In genomic region chr14:106193583-106193982, GRCm38 (mm10) we compare ENCODE assay signal across 21 mouse cellular contexts.
A peak's percentile ranks its signal among the peaks of the same experiment; 100 is the strongest.
DNase-seq lines count a peak whose midpoint lies in the region; ATAC-seq and TF ChIP-seq lines count a peak whose summit lies in the region.
"Had no signal": no experiment of that assay in that cellular context is flagged by ENCODE, and none has a peak within 500 bp of the region (broad histone marks: within the 10 kb centered on the region; RNA-seq: fewer than 3 reads in every experiment).

No protein-coding gene starts in this region.

- no peak overlapping the region for H3K9ac ChIP-seq in lung, postnatal 0 days (replicated peaks; ENCODE audit: low read depth)
- no peak overlapping the region for H3K9ac ChIP-seq in stomach, postnatal 0 days (ENCODE audit: low read length)
- H3K9ac ChIP-seq: embryonic facial prominence, embryonic 13.5 days; forebrain, embryonic 12.5 days; heart, embryonic 12.5 days; hindbrain, embryonic 15.5 days had no signal

- H3K4me2 ChIP-seq in lung, postnatal 0 days (replicated peaks; ENCODE audit: low read depth, low read length): no peak overlapping the region
- H3K4me2 ChIP-seq in stomach, postnatal 0 days (replicated peaks; ENCODE audit: low read depth): no peak overlapping the region
- H3K4me2 ChIP-seq: embryonic facial prominence, embryonic 13.5 days; forebrain, embryonic 12.5 days; heart, embryonic 12.5 days; hindbrain, embryonic 15.5 days had no signal

- no peaks in the 10 kb centered on the region for H3K36me3 ChIP-seq in lung, postnatal 0 days (ENCODE audit: insufficient read depth, low read length)
- H3K36me3 ChIP-seq in stomach, postnatal 0 days (ENCODE audit: control insufficient read depth, insufficient read depth, low read length): no peaks in the 10 kb centered on the region
- H3K36me3 ChIP-seq: embryonic facial prominence, embryonic 13.5 days; forebrain, embryonic 12.5 days; G1E; heart, embryonic 12.5 days; hindbrain, embryonic 10.5 days; hindbrain, embryonic 15.5 days had no signal

- no peak overlapping the region for H3K27ac ChIP-seq in lung, postnatal 0 days (ENCODE audit: low read length)
- H3K27ac ChIP-seq in stomach, postnatal 0 days (replicated peaks): no peak overlapping the region; the same call in 1 of the 2 replicates
- H3K27ac ChIP-seq: embryonic facial prominence, embryonic 13.5 days; forebrain, embryonic 12.5 days; hindbrain, embryonic 10.5 days; hindbrain, embryonic 15.5 days had no signal

- no peaks in the 10 kb centered on the region for H3K9me3 ChIP-seq in lung, postnatal 0 days (ENCODE audit: low read length)
- no peaks in the 10 kb centered on the region for H3K9me3 ChIP-seq in stomach, postnatal 0 days (ENCODE audit: control insufficient read depth, low read length)
- H3K9me3 ChIP-seq: embryonic facial prominence, embryonic 13.5 days; forebrain, embryonic 12.5 days; heart, embryonic 12.5 days; hindbrain, embryonic 10.5 days; hindbrain, embryonic 15.5 days had no signal

- no peaks in the 10 kb centered on the region for H3K27me3 ChIP-seq in lung, postnatal 0 days (replicated peaks; ENCODE audit: insufficient read depth, low read length)
- no peaks in the 10 kb centered on the region for H3K27me3 ChIP-seq in stomach, postnatal 0 days (ENCODE audit: control insufficient read depth, insufficient read depth, low read length)
- H3K27me3 ChIP-seq: embryonic facial prominence, embryonic 13.5 days; forebrain, embryonic 12.5 days; heart, embryonic 12.5 days; hindbrain, embryonic 15.5 days had no signal

- DNase-seq in lung, postnatal 0 days (ENCODE audit: low spot score): peak; percentile 32
- DNase-seq in lung, postnatal 10 days: no peak
- DNase-seq in adipocyte (ENCODE audit: low spot score): peak; percentile 57
- DNase-seq in large intestine, adult 2 months (ENCODE audit: low read depth, low spot score): peak; percentile 33
- no peak for DNase-seq in stomach, postnatal 0 days (ENCODE audit: low spot score)
- no peak for DNase-seq in thymus, postnatal 25 days
- DNase-seq in right cerebral cortex, postnatal 14 days: no peak
- DNase-seq: adrenal gland, adult 2 months; adrenal gland, postnatal 25 days; cerebellum, adult 11 months; cerebellum, adult 9-10 months; cerebellum, postnatal 36 days; gastrocnemius, postnatal 25 days had no signal

- peak; percentile 26; the same call in 1 of the 2 replicates for ATAC-seq in lung, postnatal 0 days
- ATAC-seq in stomach, postnatal 0 days (ENCODE audit: low FRiP score, low TSS enrichment): peak; percentile 51; the same call in 1 of the 2 replicates
- ATAC-seq: CD4-positive, CD25-positive, alpha-beta regulatory T cell, adult 4 months; forebrain, embryonic 16.5 days had no signal

- H3K4me3 ChIP-seq in lung, postnatal 0 days (ENCODE audit: low read depth, low read length): no peak overlapping the region
- H3K4me3 ChIP-seq in stomach, postnatal 0 days (ENCODE audit: low read depth, low read length): no peak overlapping the region
- H3K4me3 ChIP-seq: embryonic facial prominence, embryonic 13.5 days; forebrain, embryonic 12.5 days; heart, embryonic 12.5 days; hindbrain, embryonic 10.5 days; hindbrain, embryonic 15.5 days had no signal

- WGBS in lung, postnatal 0 days: 34% methylated on average over 2 of the region's 2 CpGs
- WGBS in large intestine, adult 2 months: 34% methylated on average over 2 of the region's 2 CpGs
- WGBS in stomach, postnatal 0 days: 52% methylated on average over 2 of the region's 2 CpGs

- TF ChIP-seq EP300 in lung, postnatal 0 days (IDR thresholded peaks at IDR 0.05): no peak
- TF ChIP-seq EP300 in stomach, postnatal 0 days (optimal IDR thresholded peaks at IDR 0.05): no peak

- H3K4me1 ChIP-seq in lung, postnatal 0 days (ENCODE audit: insufficient read depth, low read depth, low read length): no peaks in the 10 kb centered on the region
- H3K4me1 ChIP-seq in stomach, postnatal 0 days (replicated peaks; ENCODE audit: control insufficient read depth, insufficient read depth): no peaks in the 10 kb centered on the region
- H3K4me1 ChIP-seq: embryonic facial prominence, embryonic 13.5 days; forebrain, embryonic 12.5 days; hindbrain, embryonic 15.5 days had no signal

- TF ChIP-seq CTCF in lung, postnatal 0 days (IDR thresholded peaks at IDR 0.05): no peak
- TF ChIP-seq CTCF in stomach, postnatal 0 days (IDR thresholded peaks at IDR 0.05; ENCODE audit: low read depth): no peak

Comparison
In these comparisons a context has a peak if more than half of its experiments do, and no peak if none do; other contexts are left out.
1. DNase-seq: peak in lung, postnatal 0 days (single experiment), adipocyte (single experiment) and large intestine, adult 2 months (single experiment); none in lung, postnatal 10 days (single experiment), stomach, postnatal 0 days (single experiment), thymus, postnatal 25 days (single experiment) and right cerebral cortex, postnatal 14 days (single experiment).